Comparison of ENCODE assay signal across 9 mouse cellular contexts in genomic region chr17:46525579-46526307, GRCm38 (mm10). TPM values are rescaled to one million over a fixed set of nuclear protein-coding genes. Genes with fewer than 3 reads are reported as not detected.
DNase-seq lines count a peak whose midpoint lies in the region; ATAC-seq lines count a peak whose summit lies in the region.
"Had no signal": no experiment of that assay in that cellular context is flagged by ENCODE, and none has a peak within 500 bp of the region (broad histone marks: within the 10 kb centered on the region; RNA-seq: fewer than 3 reads in every experiment).

No protein-coding gene starts in this region.

- H3K4me2 ChIP-seq in intestine, embryonic 15.5 days (replicated peaks): no peak overlapping the region
- H3K4me2 ChIP-seq in limb, embryonic 11.5 days (ENCODE audit: low read depth, severe bottlenecking): peak overlapping the region; percentile 3; the same call in 1 of the 2 replicates
- H3K4me2 ChIP-seq in midbrain, embryonic 15.5 days: no peak overlapping the region

- peaks cover 19% of the 10 kb centered on the region for H3K27me3 ChIP-seq in intestine, embryonic 15.5 days (replicated peaks)
- peaks cover 6% of the 10 kb centered on the region; the same call in 1 of the 2 replicates for H3K27me3 ChIP-seq in limb, embryonic 11.5 days (ENCODE audit: control insufficient read depth, insufficient read depth, low read length)
- H3K27me3 ChIP-seq in midbrain, embryonic 15.5 days (replicated peaks): no peaks in the 10 kb centered on the region

- H3K36me3 ChIP-seq in intestine, embryonic 15.5 days: no peaks in the 10 kb centered on the region
- H3K36me3 ChIP-seq in limb, embryonic 11.5 days (ENCODE audit: control insufficient read depth, insufficient read depth, low read length): no peaks in the 10 kb centered on the region
- H3K36me3 ChIP-seq in midbrain, embryonic 15.5 days (replicated peaks): peaks cover 34% of the 10 kb centered on the region; the same call in 1 of the 2 replicates

- 39% methylated on average over 12 of the region's 12 CpGs for WGBS in intestine, embryonic 15.5 days
- WGBS in limb, embryonic 11.5 days: 41% methylated on average over 12 of the region's 12 CpGs
- WGBS in midbrain, embryonic 15.5 days: 37% methylated on average over 12 of the region's 12 CpGs

- no peak overlapping the region for H3K9ac ChIP-seq in intestine, embryonic 15.5 days
- H3K9ac ChIP-seq in limb, embryonic 11.5 days (ENCODE audit: low read length): no peak overlapping the region
- H3K9ac ChIP-seq in midbrain, embryonic 15.5 days: no peak overlapping the region; the same call in 1 of the 2 replicates

- no peak overlapping the region for H3K4me3 ChIP-seq in intestine, embryonic 15.5 days (replicated peaks)
- H3K4me3 ChIP-seq in limb, embryonic 11.5 days (ENCODE audit: low read depth, low read length): 0 out of 2 replicates have a peak overlapping the region, but pooled peaks have one; percentile 5
- no peak overlapping the region for H3K4me3 ChIP-seq in midbrain, embryonic 15.5 days
- H3K4me3 ChIP-seq: myocyte had no signal

- no peak for ATAC-seq in CD4-positive, CD25-positive, alpha-beta regulatory T cell, adult 4 months
- peak; percentile 76 for ATAC-seq in intestine, embryonic 15.5 days
- ATAC-seq in limb, embryonic 11.5 days (ENCODE audit: insufficient number of reproducible peaks, low FRiP score, low TSS enrichment, low read depth): no peak; the same call in 1 of the 2 replicates
- ATAC-seq in midbrain, embryonic 15.5 days (replicated peaks): peak; percentile 43; the same call in 1 of the 2 replicates

- no peak overlapping the region for H3K27ac ChIP-seq in intestine, embryonic 15.5 days
- H3K27ac ChIP-seq in limb, embryonic 11.5 days (replicated peaks; ENCODE audit: low read depth, low read length): no peak overlapping the region
- H3K27ac ChIP-seq in midbrain, embryonic 15.5 days: no peak overlapping the region

- H3K4me1 ChIP-seq in intestine, embryonic 15.5 days (replicated peaks): no peaks in the 10 kb centered on the region
- H3K4me1 ChIP-seq in limb, embryonic 11.5 days (ENCODE audit: control insufficient read depth, insufficient read depth, low read length): no peaks in the 10 kb centered on the region
- H3K4me1 ChIP-seq in midbrain, embryonic 15.5 days: no peaks in the 10 kb centered on the region

- peak; percentile 85 for DNase-seq in CD4-positive, CD25-positive, alpha-beta regulatory T cell, adult 2 months (ENCODE audit: low read depth, low spot score)
- peak; percentile 75 for DNase-seq in cerebellum, adult 8-10 months
- DNase-seq in frontal cortex, postnatal 36 days (ENCODE audit: low spot score in 2 of 2): peak; percentile 55 to 56
- DNase-seq in limb, embryonic 11.5 days (ENCODE audit: low spot score): peak; percentile 91
- DNase-seq in spleen, postnatal 4 days (ENCODE audit: low spot score in 2 of 2): peak; percentile 68 to 90

- no peaks in the 10 kb centered on the region for H3K9me3 ChIP-seq in intestine, embryonic 15.5 days
- no peaks in the 10 kb centered on the region for H3K9me3 ChIP-seq in limb, embryonic 11.5 days (ENCODE audit: control insufficient read depth, low read length)
- H3K9me3 ChIP-seq in midbrain, embryonic 15.5 days: no peaks in the 10 kb centered on the region

RNA-seq across cellular contexts. Expression of gene Cul9, which starts 20.4 kb away (rescaled TPM):
- polyA plus RNA-seq in CD4-positive, CD25-positive, alpha-beta regulatory T cell, adult 4 months (2017; shearing (Covaris generic)): 1 to 10 TPM; 4.2 to 5.6 TPM
- polyA plus RNA-seq in intestine, embryonic 15.5 days (2015; fragmentation: Nextera tagmentation; extraction: Ambion mirVana): 2.8 and 3.4 TPM in 2 replicates
- polyA plus RNA-seq in limb, embryonic 11.5 days (2014; fragmentation: Nextera tagmentation; extraction: Ambion mirVana): 3.8 and 3.9 TPM in 2 replicates
- 25.0 and 26.7 TPM in 2 replicates for polyA plus RNA-seq in midbrain, embryonic 15.5 days (2015; fragmentation: Nextera tagmentation; extraction: Ambion mirVana)

RNA-seq across cellular contexts. Expression of gene Dnph1, which starts 29.2 kb away (rescaled TPM):
- 1 to 10 TPM; 6.4 to 6.9 TPM for polyA plus RNA-seq in CD4-positive, CD25-positive, alpha-beta regulatory T cell, adult 4 months (2017; shearing (Covaris generic))
- polyA plus RNA-seq in intestine, embryonic 15.5 days (2015; fragmentation: Nextera tagmentation; extraction: Ambion mirVana): 48.7 and 48.9 TPM in 2 replicates
- polyA plus RNA-seq in limb, embryonic 11.5 days (2014; fragmentation: Nextera tagmentation; extraction: Ambion mirVana): 59.7 and 62.3 TPM in 2 replicates
- polyA plus RNA-seq in midbrain, embryonic 15.5 days (2015; fragmentation: Nextera tagmentation; extraction: Ambion mirVana): 14.5 and 17.3 TPM in 2 replicates

RNA-seq across cellular contexts. Expression of gene Srf, which starts 30.2 kb away (rescaled TPM):
- polyA plus RNA-seq in CD4-positive, CD25-positive, alpha-beta regulatory T cell, adult 4 months (2017; shearing (Covaris generic)): 1 to 10 TPM; 7.3 to 8.2 TPM
- polyA plus RNA-seq in intestine, embryonic 15.5 days (2015; fragmentation: Nextera tagmentation; extraction: Ambion mirVana): 7.6 and 8.9 TPM in 2 replicates
- 8.3 and 9.8 TPM in 2 replicates for polyA plus RNA-seq in limb, embryonic 11.5 days (2014; fragmentation: Nextera tagmentation; extraction: Ambion mirVana)
- polyA plus RNA-seq in midbrain, embryonic 15.5 days (2015; fragmentation: Nextera tagmentation; extraction: Ambion mirVana): 3.7 and 5.7 TPM in 2 replicates

RNA-seq across cellular contexts. Expression of gene Ttbk1, which starts 38.3 kb away (rescaled TPM):
- under 1 TPM; 0.24 to 0.55 TPM for polyA plus RNA-seq in CD4-positive, CD25-positive, alpha-beta regulatory T cell, adult 4 months (2017; shearing (Covaris generic))
- 0.24 and 0.26 TPM in 2 replicates for polyA plus RNA-seq in intestine, embryonic 15.5 days (2015; fragmentation: Nextera tagmentation; extraction: Ambion mirVana)
- 0.27 and 0.58 TPM in 2 replicates for polyA plus RNA-seq in limb, embryonic 11.5 days (2014; fragmentation: Nextera tagmentation; extraction: Ambion mirVana)
- 8.7 and 9.0 TPM in 2 replicates for polyA plus RNA-seq in midbrain, embryonic 15.5 days (2015; fragmentation: Nextera tagmentation; extraction: Ambion mirVana)
- polyA plus RNA-seq: myocyte had no signal

Comparison
In these comparisons a context has a peak if more than half of its experiments do, and no peak if none do; other contexts are left out.
1. ATAC-seq: peak in intestine, embryonic 15.5 days (single experiment) and midbrain, embryonic 15.5 days (single experiment); none in CD4-positive, CD25-positive, alpha-beta regulatory T cell, adult 4 months (single experiment) and limb, embryonic 11.5 days (single experiment).
2. Peak in every context shown above with its lines, with median percentiles within 50 percentile points of each other: DNase-seq.